Mouse (Mus musculus): Measurements from ENCODE around the gene Fam43a. TPM values are rescaled to one million over a fixed set of nuclear protein-coding genes. Genes with fewer than 3 reads are reported as not detected.

Gene Fam43a
- total and polyA plus RNA-seq, 3 experiments = 82.1 to 121 (median 106) TPM

DNA sequence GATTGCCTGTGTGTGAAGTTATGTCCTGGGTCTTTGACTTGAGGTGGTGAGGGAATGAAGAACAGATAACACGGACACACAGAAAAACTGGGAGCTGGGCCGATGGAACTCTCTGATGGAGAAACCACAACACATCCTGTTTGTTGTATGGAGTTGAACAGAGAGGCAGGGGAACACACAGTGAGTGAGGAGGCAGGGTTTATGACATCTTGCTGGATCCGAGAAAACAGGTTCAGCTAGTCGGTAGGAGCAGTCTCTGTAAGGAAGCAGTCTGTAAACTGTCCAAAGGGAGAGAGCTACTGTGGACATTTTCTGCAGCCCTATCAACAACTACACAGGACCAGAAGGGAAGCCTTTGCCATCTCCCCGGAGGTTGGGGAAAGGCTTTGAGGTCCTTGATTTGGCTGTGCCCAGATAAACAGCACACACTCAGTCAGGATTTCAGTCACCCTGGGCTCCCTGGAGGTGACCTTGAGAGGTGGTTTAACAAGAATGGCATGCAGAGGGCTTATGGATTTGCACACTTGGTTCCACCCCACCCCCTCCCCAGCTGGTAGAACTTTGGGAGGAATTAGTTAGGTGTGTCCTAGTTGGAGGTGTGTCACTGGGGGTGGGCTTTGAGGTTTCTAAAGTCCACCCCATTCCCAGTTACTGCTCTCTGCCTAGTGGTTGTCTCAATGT is 40.1 kb upstream of the Fam43a start:
- Histone ChIP-seq H3K4me3 (replicated peaks in 1 of 3; ENCODE audit: low read depth in 2 of 3, low read length in 2 of 3, poor library complexity in 1 of 3) (no peak overlapping the region), H3K36me3 (replicated peaks in 1 of 2; ENCODE audit: control insufficient read depth in 1 of 2, insufficient read depth in 1 of 2, low read length in 1 of 2) (peaks cover 57 to 75% of the 10 kb centered on the region in 2 experiments), H3K27me3 (replicated peaks) (no peaks in the 10 kb centered on the region), H3K79me2 (replicated peaks; ENCODE audit: control insufficient read depth, extremely low read depth, insufficient read depth, poor library complexity, severe bottlenecking) (no peaks in the 10 kb centered on the region), H3K27ac (ENCODE audit: insufficient read depth, low read depth) (no peak overlapping the region), H3K4me1 (ENCODE audit: control insufficient read depth in 1 of 2, insufficient read depth in 2 of 2) (no peaks in the 10 kb centered on the region), H3K4me2 (ENCODE audit: insufficient read depth, low read depth, poor library complexity, severe bottlenecking) (no peak overlapping the region), H3K9me3 (replicated peaks; ENCODE audit: low read length) (peaks cover 26% of the 10 kb centered on the region), H3K9ac (ENCODE audit: insufficient read depth, low read depth) (no peak overlapping the region)
- no peak for TF ChIP-seq MAZ (IDR thresholded peaks at IDR 0.05; ENCODE audit: low read depth, low read length)
- TF ChIP-seq IRF4 (IDR thresholded peaks at IDR 0.05; ENCODE audit: low read depth, low read length) = no peak
- TF ChIP-seq PAX5 (IDR thresholded peaks at IDR 0.05; ENCODE audit: low read length) = no peak
- in situ Hi-C loops (cut with MboI; ENCODE audit: low pct_ligation_motif_present, low pct_unique_long_range_greater_than_20kb, low sequenced_read_pairs) (no loop called here), dilution Hi-C loops (cut with MboI; ENCODE audit: extremely low pct_ligation_motif_present, extremely low pct_unique_long_range_greater_than_20kb, low sequenced_read_pairs) (no loop called here)
- no peak for DNase-seq (ENCODE audit: extremely low read depth)

DNA sequence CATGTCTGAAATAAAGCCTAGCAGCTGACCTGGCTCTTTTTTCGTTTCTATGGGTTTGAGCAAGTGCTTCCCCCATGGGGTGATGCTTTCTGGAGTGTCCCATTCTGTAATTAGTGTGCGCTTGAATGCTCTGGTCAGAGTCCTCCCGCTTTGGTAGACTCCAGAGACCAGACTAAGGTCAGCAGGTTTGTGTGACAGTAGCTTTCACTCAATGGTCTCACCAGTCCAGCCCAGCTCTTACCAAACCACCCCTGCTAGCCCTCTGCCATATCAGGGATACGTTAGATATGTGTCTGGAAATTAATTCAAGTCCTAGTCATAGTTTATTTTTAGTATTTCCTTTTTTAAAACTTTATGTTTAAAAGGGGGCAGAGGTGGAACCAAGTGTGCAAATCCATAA is 38.9 kb upstream of the Fam43a start:
- Histone ChIP-seq H3K9me3 (replicated peaks; ENCODE audit: low read length) (peaks cover 18% of the 10 kb centered on the region), H3K27ac (ENCODE audit: insufficient read depth, low read depth) (no peak overlapping the region), H3K4me1 (ENCODE audit: control insufficient read depth in 1 of 2, insufficient read depth in 2 of 2) (no peaks in the 10 kb centered on the region), H3K79me2 (replicated peaks; ENCODE audit: control insufficient read depth, extremely low read depth, insufficient read depth, poor library complexity, severe bottlenecking) (no peaks in the 10 kb centered on the region), H3K27me3 (replicated peaks) (no peaks in the 10 kb centered on the region), H3K36me3 (replicated peaks in 1 of 2; ENCODE audit: control insufficient read depth in 1 of 2, insufficient read depth in 1 of 2, low read length in 1 of 2) (peaks cover 68 to 85% of the 10 kb centered on the region in 2 experiments), H3K4me3 (replicated peaks in 1 of 3; ENCODE audit: low read depth in 2 of 3, low read length in 2 of 3, poor library complexity in 1 of 3) (no peak overlapping the region), H3K9ac (ENCODE audit: insufficient read depth, low read depth) (no peak overlapping the region), H3K4me2 (ENCODE audit: insufficient read depth, low read depth, poor library complexity, severe bottlenecking) (no peak overlapping the region)
- dilution Hi-C loops (cut with MboI; ENCODE audit: extremely low pct_ligation_motif_present, extremely low pct_unique_long_range_greater_than_20kb, low sequenced_read_pairs) = no loop called here
- in situ Hi-C loops (cut with MboI; ENCODE audit: low pct_ligation_motif_present, low pct_unique_long_range_greater_than_20kb, low sequenced_read_pairs) = no loop called here
- no peak for DNase-seq (ENCODE audit: extremely low read depth)
- TF ChIP-seq TCF12 (IDR thresholded peaks at IDR 0.05; ENCODE audit: low read depth, low read length) (no peak), ZNF384 (IDR thresholded peaks at IDR 0.05; ENCODE audit: low read depth, low read length) (no peak), MYC (IDR thresholded peaks at IDR 0.05; ENCODE audit: low read depth, low read length) (no peak), MAFK (IDR thresholded peaks at IDR 0.05; ENCODE audit: insufficient replicate concordance, low read length) (no peak), CHD2 (IDR thresholded peaks at IDR 0.05; ENCODE audit: low read length) (no peak), EP300 (IDR thresholded peaks at IDR 0.05; ENCODE audit: low read length) (no peak), HCFC1 (IDR thresholded peaks at IDR 0.05; ENCODE audit: low read depth, low read length) (no peak), NELFE (IDR thresholded peaks at IDR 0.05; ENCODE audit: low read depth, low read length) (no peak), CHD1 (IDR thresholded peaks at IDR 0.05; ENCODE audit: low read depth, low read length) (no peak), USF2 (conservative IDR thresholded peaks at IDR 0.05; ENCODE audit: low read depth, low read length) (no peak), MEF2A (IDR thresholded peaks at IDR 0.05; ENCODE audit: borderline replicate concordance, low read depth, low read length) (no peak), KAT2A (IDR thresholded peaks at IDR 0.05; ENCODE audit: insufficient replicate concordance, low read length) (no peak), JUND (conservative IDR thresholded peaks at IDR 0.05; ENCODE audit: low read depth, low read length) (no peak), ZMIZ1 (IDR thresholded peaks at IDR 0.05; ENCODE audit: low read depth, low read length) (no peak), USF1 (IDR thresholded peaks at IDR 0.05; ENCODE audit: low read depth, low read length) (no peak), SIN3A (IDR thresholded peaks at IDR 0.05; ENCODE audit: low read length) (no peak), GABPA (IDR thresholded peaks at IDR 0.05; ENCODE audit: insufficient replicate concordance, low read depth, low read length) (no peak), MAZ (IDR thresholded peaks at IDR 0.05; ENCODE audit: low read depth, low read length) (no peak), ZC3H11A (IDR thresholded peaks at IDR 0.05; ENCODE audit: low read depth, low read length) (no peak)

Data from CH12.LX (cell line).